Mouse (Mus musculus) bone marrow macrophage, adult 2 months (primary cell): Measurements from ENCODE around the gene Hoxa1.

Experiments used
- CTCF ChIP-seq: IDR thresholded peaks from 2 replicates; pipeline ENCODE4 v1.5.1; 2012; ENCODE audit warnings: low read depth, mild to moderate bottlenecking, low read length, moderate library complexity
- POLR2A ChIP-seq: IDR thresholded peaks from 2 replicates; pipeline ENCODE4 v1.6.1; 2012; ENCODE audit warnings: mild to moderate bottlenecking, low read depth, low read length, borderline replicate concordance

DNA sequence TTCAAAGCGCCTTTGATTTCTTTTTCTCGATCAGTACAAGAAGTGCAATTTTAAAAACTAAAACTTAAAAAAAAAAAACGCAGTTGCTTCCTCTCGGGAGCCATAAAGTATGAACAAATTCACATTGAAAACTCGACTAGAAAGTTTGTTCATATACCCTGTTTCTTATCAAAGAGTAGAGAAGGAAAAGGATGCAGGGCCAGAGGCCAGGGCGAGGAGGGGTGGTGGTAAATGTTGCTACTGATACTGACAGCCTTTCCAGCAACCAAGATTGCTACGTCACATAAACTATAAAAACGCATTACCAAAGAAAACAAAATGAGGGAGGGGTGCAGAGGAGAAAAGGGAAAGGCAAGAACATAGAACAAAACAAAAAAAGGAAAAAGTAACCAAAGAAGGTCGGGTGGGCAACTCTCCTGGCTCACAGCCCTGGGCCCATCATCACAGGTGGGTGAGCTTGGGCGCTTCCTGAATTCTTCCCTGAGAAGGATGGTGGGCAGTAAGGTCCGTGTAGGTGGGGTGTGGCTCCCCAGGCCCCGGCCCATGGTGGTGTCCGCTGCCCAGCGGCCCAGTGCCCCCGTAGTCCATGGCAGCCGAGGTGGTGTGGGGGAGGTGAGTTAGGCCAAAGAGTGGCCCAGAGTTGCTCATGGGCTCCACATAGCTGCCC is 11.5 kb upstream of the Hoxa1 start:
- no peak for TF ChIP-seq CTCF
- no peak for TF ChIP-seq POLR2A
